Mouse (Mus musculus): Measurements from ENCODE around the gene Brip1. TPM values are rescaled to one million over a fixed set of nuclear protein-coding genes. Genes with fewer than 3 reads are reported as not detected.

The Brip1 gene
- polyA plus RNA-seq, 1 experiment from 2014 or later, result 14.8 TPM

DNA sequence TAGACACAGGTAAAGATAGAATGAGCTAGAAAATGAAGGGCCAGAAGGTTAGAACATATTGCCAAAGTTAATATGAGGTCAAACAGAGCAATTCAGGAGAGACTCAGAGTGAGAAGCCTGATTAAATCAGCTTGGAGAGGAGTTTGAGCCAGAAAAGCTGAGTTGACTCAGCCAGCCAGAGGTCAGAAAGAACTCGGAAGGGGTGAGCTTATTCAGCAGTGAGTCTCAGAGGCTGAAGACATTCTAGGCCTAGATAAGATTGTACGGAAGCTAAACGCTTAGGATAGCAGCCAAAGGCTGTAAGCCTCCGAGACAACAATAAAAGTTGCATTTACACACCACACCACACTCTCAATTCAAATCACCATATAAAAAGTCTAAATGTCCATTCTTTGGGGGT, 141.9 kb downstream of the Brip1 start:
- H3K27ac ChIP-seq (ENCODE audit: low read depth, low read length), result no peak overlapping the region
- no peaks in the 10 kb centered on the region for H3K9me3 ChIP-seq (ENCODE audit: control insufficient read depth, low read length)
- no peaks in the 10 kb centered on the region; the same call in 1 of the 2 replicates for H3K36me3 ChIP-seq (ENCODE audit: control insufficient read depth, insufficient read depth, low read length)
- no peaks in the 10 kb centered on the region for H3K27me3 ChIP-seq (ENCODE audit: control insufficient read depth, insufficient read depth, low read length)
- WGBS, result 77% methylated on average over 4 of the region's 4 CpGs
- H3K4me2 ChIP-seq (replicated peaks; ENCODE audit: low read depth, low read length), result no peak overlapping the region
- no peak overlapping the region for H3K4me3 ChIP-seq (ENCODE audit: low read length)
- H3K9ac ChIP-seq (ENCODE audit: low read depth, low read length), result no peak overlapping the region
- no peak for ATAC-seq (ENCODE audit: low FRiP score, low TSS enrichment)
- H3K4me1 ChIP-seq (ENCODE audit: control insufficient read depth, insufficient read depth, low read length), result no peaks in the 10 kb centered on the region

DNA sequence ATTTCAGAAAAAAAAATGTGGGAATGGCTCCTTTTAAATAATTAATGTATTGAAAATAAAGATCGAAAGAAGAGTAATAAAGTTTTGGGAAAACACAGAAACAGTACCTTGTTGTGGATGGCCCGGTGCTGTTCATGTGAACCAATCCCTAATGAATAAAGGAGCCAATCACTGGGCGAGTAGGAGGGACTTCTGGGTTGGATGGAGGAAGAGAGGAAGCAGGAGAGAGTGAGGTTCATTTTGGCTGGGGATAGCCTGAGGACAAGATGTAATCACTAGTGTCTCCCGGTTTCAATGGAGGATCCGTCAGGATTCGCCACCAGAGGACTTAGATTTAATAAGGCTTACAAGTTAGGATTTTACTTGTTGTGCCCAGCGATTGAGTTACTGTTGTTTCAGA, 145.2 kb downstream of the Brip1 start:
- Histone ChIP-seq H3K27ac (ENCODE audit: low read depth, low read length) (no peak overlapping the region), H3K4me3 (ENCODE audit: low read length) (no peak overlapping the region), H3K27me3 (ENCODE audit: control insufficient read depth, insufficient read depth, low read length) (no peaks in the 10 kb centered on the region), H3K9me3 (ENCODE audit: control insufficient read depth, low read length) (no peaks in the 10 kb centered on the region), H3K4me1 (ENCODE audit: control insufficient read depth, insufficient read depth, low read length) (no peaks in the 10 kb centered on the region), H3K4me2 (replicated peaks; ENCODE audit: low read depth, low read length) (no peak overlapping the region), H3K36me3 (ENCODE audit: control insufficient read depth, insufficient read depth, low read length) (no peaks in the 10 kb centered on the region), H3K9ac (ENCODE audit: low read depth, low read length) (no peak overlapping the region)
- ATAC-seq (ENCODE audit: low FRiP score, low TSS enrichment), result no peak
- WGBS, result 75% methylated on average over 7 of the region's 7 CpGs

DNA sequence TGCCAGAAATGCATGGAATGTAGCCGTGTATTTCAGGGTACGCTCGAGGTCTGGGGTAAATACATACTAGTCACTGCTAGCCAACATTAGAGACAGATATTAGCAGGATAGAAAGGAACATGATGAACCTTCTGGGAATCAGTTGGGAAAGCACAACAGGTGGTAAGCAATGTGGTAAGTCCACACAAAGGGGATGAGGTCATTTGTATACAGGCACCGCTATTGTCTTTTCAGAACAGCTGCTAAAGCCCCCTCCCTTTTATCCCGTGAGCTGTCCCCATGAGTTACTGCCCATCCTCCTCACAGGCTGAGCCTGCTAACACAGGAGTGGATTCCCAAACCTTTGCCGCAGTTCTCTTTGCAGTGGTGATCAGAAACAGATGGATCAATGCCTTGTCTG, 149.6 kb downstream of the Brip1 start:
- H3K27ac ChIP-seq (ENCODE audit: low read depth, low read length), result no peak overlapping the region
- ATAC-seq (ENCODE audit: low FRiP score, low TSS enrichment), result no peak
- no peaks in the 10 kb centered on the region for H3K27me3 ChIP-seq (ENCODE audit: control insufficient read depth, insufficient read depth, low read length)
- no peak overlapping the region for H3K4me2 ChIP-seq (replicated peaks; ENCODE audit: low read depth, low read length)
- no peaks in the 10 kb centered on the region for H3K9me3 ChIP-seq (ENCODE audit: control insufficient read depth, low read length)
- no peak overlapping the region for H3K9ac ChIP-seq (ENCODE audit: low read depth, low read length)
- H3K4me1 ChIP-seq (ENCODE audit: control insufficient read depth, insufficient read depth, low read length), result no peaks in the 10 kb centered on the region
- H3K36me3 ChIP-seq (ENCODE audit: control insufficient read depth, insufficient read depth, low read length), result no peaks in the 10 kb centered on the region
- 41% methylated on average over 6 of the region's 6 CpGs for WGBS
- H3K4me3 ChIP-seq (ENCODE audit: low read length), result no peak overlapping the region

DNA sequence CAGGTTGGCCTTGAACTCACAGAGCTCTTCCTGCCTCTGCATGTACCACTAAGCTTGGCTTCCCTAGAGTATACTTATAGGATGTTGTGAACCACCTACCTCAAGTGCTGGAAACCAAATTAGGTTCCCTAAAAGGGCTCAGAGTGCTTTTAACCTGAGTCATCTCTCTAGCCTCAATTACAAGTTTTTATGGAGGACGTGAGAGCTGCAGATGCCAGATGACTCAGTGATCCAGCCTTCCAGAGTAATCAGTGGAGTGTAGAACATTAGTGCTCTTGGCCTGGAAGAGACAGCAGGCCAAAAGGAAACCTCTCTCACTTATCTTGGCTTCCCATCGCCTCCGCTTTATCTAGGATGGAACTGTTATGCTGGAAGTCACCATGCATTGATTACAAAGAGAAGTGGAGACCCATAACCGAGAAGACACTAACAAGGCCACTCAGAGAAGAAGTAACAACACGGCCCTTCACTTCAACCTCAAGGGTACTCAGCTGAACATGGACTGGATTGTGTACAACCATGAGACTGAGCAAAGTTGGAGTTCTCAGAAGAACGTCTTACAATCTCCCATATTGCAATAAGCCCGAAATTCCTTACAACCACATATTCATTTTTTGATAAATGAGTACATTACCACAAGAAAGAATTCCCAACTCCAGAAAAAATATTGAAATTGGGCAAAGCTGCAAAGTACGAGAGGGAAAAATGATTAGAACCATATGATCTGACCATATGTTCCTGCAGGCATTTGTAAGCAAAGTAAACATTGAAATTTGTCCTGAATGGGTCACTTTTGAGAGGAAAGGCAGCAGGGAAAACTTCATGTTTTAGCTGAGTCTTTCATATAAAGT, 150.3 kb downstream of the Brip1 start:
- no peak overlapping the region for H3K9ac ChIP-seq (ENCODE audit: low read depth, low read length)
- no peaks in the 10 kb centered on the region for H3K27me3 ChIP-seq (ENCODE audit: control insufficient read depth, insufficient read depth, low read length)
- no peak overlapping the region for H3K4me3 ChIP-seq (ENCODE audit: low read length)
- no peaks in the 10 kb centered on the region for H3K9me3 ChIP-seq (ENCODE audit: control insufficient read depth, low read length)
- H3K4me2 ChIP-seq (replicated peaks; ENCODE audit: low read depth, low read length), result no peak overlapping the region
- H3K27ac ChIP-seq (ENCODE audit: low read depth, low read length), result no peak overlapping the region
- no peak for ATAC-seq (ENCODE audit: low FRiP score, low TSS enrichment)
- WGBS, result 83% methylated on average over 8 of the region's 8 CpGs
- H3K4me1 ChIP-seq (ENCODE audit: control insufficient read depth, insufficient read depth, low read length), result no peaks in the 10 kb centered on the region
- no peaks in the 10 kb centered on the region for H3K36me3 ChIP-seq (ENCODE audit: control insufficient read depth, insufficient read depth, low read length)

DNA sequence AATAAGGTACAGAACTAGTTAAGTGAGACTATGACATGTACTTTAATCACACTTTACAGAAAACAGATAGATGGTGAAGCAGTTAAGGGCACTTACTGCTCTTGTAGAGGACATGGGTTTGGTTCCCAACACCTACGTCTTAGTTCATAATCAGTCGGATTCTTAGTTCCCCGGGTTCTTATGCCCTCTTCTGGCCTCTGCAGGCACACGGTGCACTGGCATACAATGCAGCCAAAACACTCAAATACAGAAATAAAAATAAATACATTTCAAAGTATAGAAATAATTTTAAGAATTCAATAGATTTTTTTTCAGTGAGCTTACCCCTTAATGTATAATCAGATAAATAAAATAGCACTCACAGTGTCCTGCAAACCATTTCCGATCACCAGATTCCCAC, 161.0 kb downstream of the Brip1 start:
- Histone ChIP-seq H3K27me3 (ENCODE audit: control insufficient read depth, insufficient read depth, low read length) (no peaks in the 10 kb centered on the region), H3K4me3 (ENCODE audit: low read length) (no peak overlapping the region), H3K9ac (ENCODE audit: low read depth, low read length) (no peak overlapping the region), H3K27ac (ENCODE audit: low read depth, low read length) (no peak overlapping the region), H3K4me2 (replicated peaks; ENCODE audit: low read depth, low read length) (no peak overlapping the region), H3K36me3 (ENCODE audit: control insufficient read depth, insufficient read depth, low read length) (no peaks in the 10 kb centered on the region), H3K9me3 (ENCODE audit: control insufficient read depth, low read length) (no peaks in the 10 kb centered on the region), H3K4me1 (ENCODE audit: control insufficient read depth, insufficient read depth, low read length) (no peaks in the 10 kb centered on the region)
- 82% methylated on average over 5 of the region's 5 CpGs for WGBS
- no peak for ATAC-seq (ENCODE audit: low FRiP score, low TSS enrichment)

DNA sequence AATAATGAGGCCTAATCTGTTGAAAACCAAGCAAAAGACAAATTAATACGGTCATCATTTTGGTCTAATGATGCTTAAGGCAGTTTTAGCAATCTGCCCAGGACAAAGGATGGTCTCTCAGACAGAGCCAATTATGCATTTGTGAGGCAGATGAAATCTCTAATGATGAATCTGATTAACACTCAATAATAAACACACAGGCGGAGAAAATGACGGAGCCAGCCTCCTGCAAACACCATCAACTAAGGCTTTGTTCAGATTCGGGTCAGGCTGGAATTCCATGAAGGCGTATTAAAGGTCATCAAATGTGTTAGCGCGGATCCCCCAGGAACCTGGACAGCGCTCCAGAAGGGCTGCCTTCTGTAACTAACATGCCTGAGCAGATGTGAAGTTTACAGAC, 161.6 kb downstream of the Brip1 start:
- 92% methylated on average over 8 of the region's 8 CpGs for WGBS
- no peak for ATAC-seq (ENCODE audit: low FRiP score, low TSS enrichment)

DNA sequence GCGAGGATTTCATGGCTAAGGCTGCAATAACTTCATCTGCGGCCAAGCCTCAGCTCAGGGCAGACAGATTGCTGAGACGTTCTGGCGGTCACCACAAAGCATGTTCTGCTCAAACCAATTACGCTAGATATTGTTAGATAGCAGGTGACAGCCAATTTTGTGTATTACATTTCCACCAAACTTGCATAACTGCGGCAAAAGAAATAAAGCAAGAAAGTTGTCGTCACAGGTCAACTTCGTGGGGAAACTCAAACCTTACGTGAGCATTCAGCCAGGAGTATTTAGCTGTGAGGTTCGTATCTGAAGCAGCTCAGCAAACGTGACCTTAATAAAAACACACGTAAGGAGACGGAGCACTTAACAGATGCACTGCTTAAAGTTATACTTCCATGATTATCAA, 162.3 kb downstream of the Brip1 start:
- 82% methylated on average over 13 of the region's 13 CpGs for WGBS

More for the DNA sequence above, 161.6 kb downstream of the Brip1 start:
- Histone ChIP-seq H3K9me3 (ENCODE audit: control insufficient read depth, low read length) (no peaks in the 10 kb centered on the region), H3K27me3 (ENCODE audit: control insufficient read depth, insufficient read depth, low read length) (no peaks in the 10 kb centered on the region), H3K4me3 (ENCODE audit: low read length) (no peak overlapping the region), H3K27ac (ENCODE audit: low read depth, low read length) (no peak overlapping the region), H3K36me3 (ENCODE audit: control insufficient read depth, insufficient read depth, low read length) (no peaks in the 10 kb centered on the region), H3K9ac (ENCODE audit: low read depth, low read length) (no peak overlapping the region), H3K4me1 (ENCODE audit: control insufficient read depth, insufficient read depth, low read length) (no peaks in the 10 kb centered on the region), H3K4me2 (replicated peaks; ENCODE audit: low read depth, low read length) (no peak overlapping the region)

DNA sequence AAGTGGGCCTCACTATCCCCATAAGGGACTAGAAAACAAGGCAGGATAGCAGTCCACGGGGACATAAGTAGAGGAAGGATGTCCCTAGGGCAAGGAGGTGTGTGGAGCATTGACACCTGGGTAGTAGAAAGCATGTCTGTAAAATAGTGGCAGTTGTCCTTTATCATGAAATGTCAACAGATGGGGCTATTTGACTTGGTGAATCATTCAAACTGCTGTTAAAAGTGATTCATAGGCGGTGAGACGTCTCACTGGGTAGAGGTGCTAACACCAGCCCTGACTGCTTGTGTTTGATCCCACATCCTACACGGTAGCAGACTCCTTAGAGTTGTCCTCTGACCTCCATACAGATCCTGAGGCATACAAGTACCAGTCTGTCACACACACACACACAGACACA, 168.1 kb downstream of the Brip1 start:
- H3K4me1 ChIP-seq (ENCODE audit: control insufficient read depth, insufficient read depth, low read length), result no peaks in the 10 kb centered on the region
- H3K36me3 ChIP-seq (ENCODE audit: control insufficient read depth, insufficient read depth, low read length), result no peaks in the 10 kb centered on the region
- no peak overlapping the region for H3K9ac ChIP-seq (ENCODE audit: low read depth, low read length)
- H3K9me3 ChIP-seq (ENCODE audit: control insufficient read depth, low read length), result no peaks in the 10 kb centered on the region
- no peak overlapping the region for H3K4me2 ChIP-seq (replicated peaks; ENCODE audit: low read depth, low read length)
- ATAC-seq (ENCODE audit: low FRiP score, low TSS enrichment), result no peak
- no peak overlapping the region for H3K27ac ChIP-seq (ENCODE audit: low read depth, low read length)
- H3K4me3 ChIP-seq (ENCODE audit: low read length), result no peak overlapping the region
- 55% methylated on average over 4 of the region's 4 CpGs for WGBS
- H3K27me3 ChIP-seq (ENCODE audit: control insufficient read depth, insufficient read depth, low read length), result no peaks in the 10 kb centered on the region

More for the DNA sequence above, 162.3 kb downstream of the Brip1 start:
- ATAC-seq (ENCODE audit: low FRiP score, low TSS enrichment), result no peak
- no peak overlapping the region for H3K4me2 ChIP-seq (replicated peaks; ENCODE audit: low read depth, low read length)
- no peak overlapping the region for H3K27ac ChIP-seq (ENCODE audit: low read depth, low read length)
- H3K9me3 ChIP-seq (ENCODE audit: control insufficient read depth, low read length), result no peaks in the 10 kb centered on the region
- H3K4me1 ChIP-seq (ENCODE audit: control insufficient read depth, insufficient read depth, low read length), result no peaks in the 10 kb centered on the region
- H3K27me3 ChIP-seq (ENCODE audit: control insufficient read depth, insufficient read depth, low read length), result no peaks in the 10 kb centered on the region
- H3K9ac ChIP-seq (ENCODE audit: low read depth, low read length), result no peak overlapping the region
- H3K4me3 ChIP-seq (ENCODE audit: low read length), result no peak overlapping the region
- H3K36me3 ChIP-seq (ENCODE audit: control insufficient read depth, insufficient read depth, low read length), result no peaks in the 10 kb centered on the region

DNA sequence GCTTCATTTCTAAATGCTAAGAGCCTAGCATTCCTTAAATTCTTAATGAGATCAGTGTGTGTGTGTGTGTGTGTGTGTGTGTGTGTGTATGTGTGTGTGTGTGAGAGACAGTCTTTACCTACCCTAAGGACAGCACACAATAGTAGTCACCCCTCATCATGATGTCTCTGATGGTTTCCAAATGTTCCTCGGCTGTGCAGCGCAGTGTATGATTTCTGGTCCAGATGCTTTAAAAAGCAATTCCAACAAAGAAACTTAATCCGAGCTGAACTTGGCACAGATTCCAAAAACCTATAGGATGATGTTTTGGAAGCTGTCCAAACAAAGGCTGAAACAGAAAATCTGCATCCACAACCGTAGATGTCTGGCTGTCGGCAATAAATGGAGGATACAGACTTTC, 173.0 kb downstream of the Brip1 start:
- Histone ChIP-seq H3K4me3 (ENCODE audit: low read length) (no peak overlapping the region), H3K27me3 (ENCODE audit: control insufficient read depth, insufficient read depth, low read length) (no peaks in the 10 kb centered on the region), H3K9me3 (ENCODE audit: control insufficient read depth, low read length) (no peaks in the 10 kb centered on the region), H3K36me3 (ENCODE audit: control insufficient read depth, insufficient read depth, low read length) (no peaks in the 10 kb centered on the region), H3K4me2 (replicated peaks; ENCODE audit: low read depth, low read length) (no peak overlapping the region), H3K9ac (ENCODE audit: low read depth, low read length) (no peak overlapping the region), H3K27ac (ENCODE audit: low read depth, low read length) (no peak overlapping the region), H3K4me1 (ENCODE audit: control insufficient read depth, insufficient read depth, low read length) (peaks cover 4% of the 10 kb centered on the region; the same call in 1 of the 2 replicates)
- WGBS, result 23% methylated on average over 5 of the region's 5 CpGs
- 0 out of 2 replicates have a peak, but pooled peaks have one; percentile 64 for ATAC-seq (ENCODE audit: low FRiP score, low TSS enrichment)

Data from kidney, embryonic 14.5 days (tissue).